Mouse (Mus musculus) adrenal gland, postnatal 4 days (tissue): Measurements from ENCODE around the gene Hoxd12. TPM values are rescaled to one million over a fixed set of nuclear protein-coding genes. Genes with fewer than 3 reads are reported as not detected.

Experiments used
- DNase-seq, 2 experiments: peaks; one replicate each; pipeline ENCODE4 v3.0.0; 2021 to 2022; ENCODE audit warnings: low spot score in 2 of 2, mixed read lengths in 2 of 2
- total RNA-seq, 2 experiments: library from RNA; stranded (reverse); gene quantifications; 2 replicates each; pipeline ENCODE4 v1.2.3; 2021

The Hoxd12 gene
- total RNA-seq, 2 experiments from 2014 or later: not detected

GRCm38 (mm10) chr2:74680561-74681398 lies 6.0 kb downstream of the Hoxd12 start:
- no peak for DNase-seq

GRCm38 (mm10) chr2:74681594-74682531 lies 7.0 kb downstream of the Hoxd12 start:
- DNase-seq: no peak

GRCm38 (mm10) chr2:74682796-74683195 lies 8.0 kb downstream of the Hoxd12 start:
- no peak for DNase-seq

GRCm38 (mm10) chr2:74683471-74683951 lies 8.7 kb downstream of the Hoxd12 start:
- no peak for DNase-seq

GRCm38 (mm10) chr2:74684106-74684505 lies 9.3 kb downstream of the Hoxd12 start:
- no peak for DNase-seq

- no peak for DNase-seq
These were observed 10.3 kb downstream of the Hoxd12 start for GRCm38 (mm10) chr2:74685059-74685603.

- DNase-seq: no peak
These were observed 11.6 kb downstream of the Hoxd12 start for GRCm38 (mm10) chr2:74686301-74686987.

GRCm38 (mm10) chr2:74686988-74687697 lies 12.3 kb downstream of the Hoxd12 start:
- no peak for DNase-seq

GRCm38 (mm10) chr2:74687698-74688555 lies 13.1 kb downstream of the Hoxd12 start:
- DNase-seq: no peak

GRCm38 (mm10) chr2:74688795-74689573 lies 14.2 kb downstream of the Hoxd12 start:
- no peak for DNase-seq

- DNase-seq: no peak
These were observed 14.9 kb downstream of the Hoxd12 start for GRCm38 (mm10) chr2:74689574-74690337.

- DNase-seq: no peak
These were observed 15.5 kb downstream of the Hoxd12 start for GRCm38 (mm10) chr2:74690338-74690716.

- DNase-seq: no peak
These were observed 16.5 kb downstream of the Hoxd12 start, which contains the start of gene Hoxd10 for GRCm38 (mm10) chr2:74691022-74691951. Gene Hoxd10, plus strand, starts transcription at chr2:74691924.

GRCm38 (mm10) chr2:74691995-74692807 lies 17.4 kb downstream of the Hoxd12 start:
- DNase-seq: no peak

GRCm38 (mm10) chr2:74692808-74693431 lies 18.1 kb downstream of the Hoxd12 start:
- no peak for DNase-seq
